ENCODE assay signal across 8 mouse cellular contexts in the genomic region with DNA sequence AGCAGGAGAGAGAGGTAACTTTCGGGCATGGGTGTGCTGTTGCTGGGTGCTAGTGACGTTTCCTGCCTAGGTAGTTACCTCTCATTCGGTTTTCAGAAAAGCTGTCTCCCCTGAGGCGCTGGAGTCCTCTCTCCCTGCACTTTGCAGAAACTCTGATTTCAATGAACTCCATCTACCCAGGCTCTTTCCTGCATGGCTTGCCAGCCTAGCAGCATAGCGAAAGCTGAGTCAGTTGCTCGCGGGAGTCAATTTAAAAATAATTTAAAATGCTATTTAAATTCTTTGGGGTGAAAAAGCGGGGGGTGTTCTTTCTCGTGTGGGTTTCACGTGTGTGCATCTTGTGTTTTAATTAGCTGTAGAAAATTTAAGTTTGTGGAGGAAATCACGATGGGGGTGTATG. TPM values are rescaled to one million over a fixed set of nuclear protein-coding genes. Genes with fewer than 3 reads are reported as not detected.
A peak's percentile ranks its signal among the peaks of the same experiment; 100 is the strongest.
DNase-seq lines count a peak whose midpoint lies in the region; ATAC-seq lines count a peak whose summit lies in the region.

No protein-coding gene starts in this region.

- no peak for DNase-seq in heart, postnatal 4 days
- peak; percentile 33 for DNase-seq in NIH3T3 (ENCODE audit: low read depth)
- peak; percentile 44 for DNase-seq in thymus, postnatal 4 days
- no peak for DNase-seq in urinary bladder, postnatal 25 days (ENCODE audit: low spot score)
- no peak for DNase-seq in lung, postnatal 4 days

- no peak for ATAC-seq in heart, embryonic 13.5 days (ENCODE audit: extremely low read depth, insufficient number of reproducible peaks, low FRiP score, low TSS enrichment)
- ATAC-seq in forebrain, embryonic 12.5 days (ENCODE audit: low FRiP score): no peak
- ATAC-seq in liver, embryonic 12.5 days: no peak

- peak overlapping the region; percentile 62 for H3K4me3 ChIP-seq in heart, embryonic 13.5 days
- H3K4me3 ChIP-seq in forebrain, embryonic 12.5 days (replicated peaks): peak overlapping the region; percentile 43
- H3K4me3 ChIP-seq in liver, embryonic 12.5 days: peak overlapping the region; percentile 16; the same call in 1 of the 2 replicates

- H3K4me1 ChIP-seq in heart, embryonic 13.5 days: peaks cover 43% of the 10 kb centered on the region
- peaks cover 26% of the 10 kb centered on the region for H3K4me1 ChIP-seq in forebrain, embryonic 12.5 days
- peaks cover 14% of the 10 kb centered on the region for H3K4me1 ChIP-seq in liver, embryonic 12.5 days

- H3K36me3 ChIP-seq in heart, embryonic 13.5 days: no peaks in the 10 kb centered on the region
- H3K36me3 ChIP-seq in forebrain, embryonic 12.5 days (replicated peaks): no peaks in the 10 kb centered on the region
- H3K36me3 ChIP-seq in liver, embryonic 12.5 days: no peaks in the 10 kb centered on the region

- no peak overlapping the region for H3K27ac ChIP-seq in heart, embryonic 13.5 days (replicated peaks)
- H3K27ac ChIP-seq in forebrain, embryonic 12.5 days: no peak overlapping the region
- no peak overlapping the region for H3K27ac ChIP-seq in liver, embryonic 12.5 days

- H3K9me3 ChIP-seq in heart, embryonic 13.5 days: no peaks in the 10 kb centered on the region
- no peaks in the 10 kb centered on the region for H3K9me3 ChIP-seq in forebrain, embryonic 12.5 days
- no peaks in the 10 kb centered on the region for H3K9me3 ChIP-seq in liver, embryonic 12.5 days (replicated peaks)

- peaks cover 82% of the 10 kb centered on the region for H3K27me3 ChIP-seq in heart, embryonic 13.5 days (replicated peaks)
- H3K27me3 ChIP-seq in forebrain, embryonic 12.5 days: peaks cover 90% of the 10 kb centered on the region
- H3K27me3 ChIP-seq in liver, embryonic 12.5 days (replicated peaks): peaks cover 98% of the 10 kb centered on the region

- H3K4me2 ChIP-seq in heart, embryonic 13.5 days: peak overlapping the region; percentile 92
- H3K4me2 ChIP-seq in forebrain, embryonic 12.5 days: peak overlapping the region; percentile 26
- peak overlapping the region; percentile 36 for H3K4me2 ChIP-seq in liver, embryonic 12.5 days

- peak overlapping the region; percentile 76 for H3K9ac ChIP-seq in heart, embryonic 13.5 days
- no peak overlapping the region for H3K9ac ChIP-seq in forebrain, embryonic 12.5 days
- H3K9ac ChIP-seq in liver, embryonic 12.5 days: no peak overlapping the region

- 6% methylated on average over 11 of the region's 11 CpGs for WGBS in heart, embryonic 13.5 days
- WGBS in forebrain, embryonic 12.5 days: 3% methylated on average over 11 of the region's 11 CpGs
- 3% methylated on average over 11 of the region's 11 CpGs for whole genome bisulfite sequencing in liver, embryonic 12.5 days (ENCODE audit: insufficient replicate concordance)

RNA-seq across cellular contexts. Expression of a gene that starts 21.1 kb away (rescaled TPM):
- polyA plus RNA-seq in heart, embryonic 13.5 days (2015; fragmentation: Nextera tagmentation; extraction: Ambion mirVana): 10.2 and 10.6 TPM in 2 replicates
- total RNA-seq in heart, postnatal 4 days (2021): 10 to 100 TPM; 34.1 to 35.2 TPM
- 2.8 and 3.0 TPM in 2 replicates for polyA plus RNA-seq in forebrain, embryonic 12.5 days (2016; fragmentation: Nextera tagmentation; extraction: Ambion mirVana)
- polyA plus RNA-seq in liver, embryonic 12.5 days (2016; fragmentation: Nextera tagmentation; extraction: Ambion mirVana): 8.8 and 9.0 TPM in 2 replicates

RNA-seq across cellular contexts. Expression of a gene that starts 57.3 kb away (rescaled TPM):
- 2.6 and 2.7 TPM in 2 replicates for polyA plus RNA-seq in heart, embryonic 13.5 days (2015; fragmentation: Nextera tagmentation; extraction: Ambion mirVana)
- 10 to 100 TPM; 14.1 to 19.8 TPM for total RNA-seq in heart, postnatal 4 days (2021)
- polyA plus RNA-seq in forebrain, embryonic 12.5 days (2016; fragmentation: Nextera tagmentation; extraction: Ambion mirVana): 0.32 and 0.54 TPM in 2 replicates
- 0.18 and 0.37 TPM in 2 replicates for polyA plus RNA-seq in liver, embryonic 12.5 days (2016; fragmentation: Nextera tagmentation; extraction: Ambion mirVana)

Comparison
In these comparisons a context has a peak if more than half of its experiments do, and no peak if none do; other contexts are left out.
1. H3K4me2 ChIP-seq: peak in every context shown above with its lines; median percentile 92 in heart, embryonic 13.5 days; 36 in liver, embryonic 12.5 days; 26 in forebrain, embryonic 12.5 days.
2. DNase-seq: peak in NIH3T3 (single experiment) and thymus, postnatal 4 days (single experiment); none in heart, postnatal 4 days (single experiment), urinary bladder, postnatal 25 days (single experiment) and lung, postnatal 4 days (0 of 2).
3. Peak in every context shown above with its lines, with median percentiles within 50 percentile points of each other: H3K4me3 ChIP-seq.